Mouse (Mus musculus): ENCODE data around the gene Lix1. TPM values are rescaled to one million over a fixed set of nuclear protein-coding genes. Genes with fewer than 3 reads are reported as not detected.

Gene Lix1
- total RNA-seq, 1 experiment from 2014 or later: not detected

GRCm38 (mm10) chr17:17408720-17409478 lies 6.4 kb downstream of the Lix1 start:
- no peak for ATAC-seq (replicated peaks; ENCODE audit: insufficient number of reproducible peaks, low FRiP score, low TSS enrichment, poor library complexity, severe bottlenecking)

GRCm38 (mm10) chr17:17409601-17410000 lies 7.1 kb downstream of the Lix1 start:
- no peak for ATAC-seq (replicated peaks; ENCODE audit: insufficient number of reproducible peaks, low FRiP score, low TSS enrichment, poor library complexity, severe bottlenecking)

GRCm38 (mm10) chr17:17411443-17411842 lies 9.0 kb downstream of the Lix1 start:
- ATAC-seq (replicated peaks; ENCODE audit: insufficient number of reproducible peaks, low FRiP score, low TSS enrichment, poor library complexity, severe bottlenecking): no peak

GRCm38 (mm10) chr17:17412176-17412575 lies 9.7 kb downstream of the Lix1 start:
- no peak for ATAC-seq (replicated peaks; ENCODE audit: insufficient number of reproducible peaks, low FRiP score, low TSS enrichment, poor library complexity, severe bottlenecking)

- ATAC-seq (replicated peaks; ENCODE audit: insufficient number of reproducible peaks, low FRiP score, low TSS enrichment, poor library complexity, severe bottlenecking): no peak
These were observed 11.7 kb downstream of the Lix1 start for GRCm38 (mm10) chr17:17414206-17414605.

- no peak for ATAC-seq (replicated peaks; ENCODE audit: insufficient number of reproducible peaks, low FRiP score, low TSS enrichment, poor library complexity, severe bottlenecking)
These were observed 22.3 kb downstream of the Lix1 start for GRCm38 (mm10) chr17:17424609-17425307.

- no peak for ATAC-seq (replicated peaks; ENCODE audit: insufficient number of reproducible peaks, low FRiP score, low TSS enrichment, poor library complexity, severe bottlenecking)
These were observed 22.9 kb downstream of the Lix1 start for GRCm38 (mm10) chr17:17425308-17425813.

GRCm38 (mm10) chr17:17425906-17426305 lies 23.4 kb downstream of the Lix1 start:
- no peak for ATAC-seq (replicated peaks; ENCODE audit: insufficient number of reproducible peaks, low FRiP score, low TSS enrichment, poor library complexity, severe bottlenecking)

GRCm38 (mm10) chr17:17428888-17429287 lies 26.4 kb downstream of the Lix1 start:
- no peak for ATAC-seq (replicated peaks; ENCODE audit: insufficient number of reproducible peaks, low FRiP score, low TSS enrichment, poor library complexity, severe bottlenecking)

- ATAC-seq (replicated peaks; ENCODE audit: insufficient number of reproducible peaks, low FRiP score, low TSS enrichment, poor library complexity, severe bottlenecking): no peak
These were observed 31.2 kb downstream of the Lix1 start for GRCm38 (mm10) chr17:17433679-17434078.

GRCm38 (mm10) chr17:17438576-17439191 lies 36.2 kb downstream of the Lix1 start:
- no peak for ATAC-seq (replicated peaks; ENCODE audit: insufficient number of reproducible peaks, low FRiP score, low TSS enrichment, poor library complexity, severe bottlenecking)

- no peak for ATAC-seq (replicated peaks; ENCODE audit: insufficient number of reproducible peaks, low FRiP score, low TSS enrichment, poor library complexity, severe bottlenecking)
These were observed 39.5 kb downstream of the Lix1 start for GRCm38 (mm10) chr17:17441876-17442498.

GRCm38 (mm10) chr17:17444297-17444886 lies 41.9 kb downstream of the Lix1 start:
- ATAC-seq (replicated peaks; ENCODE audit: insufficient number of reproducible peaks, low FRiP score, low TSS enrichment, poor library complexity, severe bottlenecking): no peak

- ATAC-seq (replicated peaks; ENCODE audit: insufficient number of reproducible peaks, low FRiP score, low TSS enrichment, poor library complexity, severe bottlenecking): no peak
These were observed 44.2 kb downstream of the Lix1 start for GRCm38 (mm10) chr17:17446683-17447082.

- no peak for ATAC-seq (replicated peaks; ENCODE audit: insufficient number of reproducible peaks, low FRiP score, low TSS enrichment, poor library complexity, severe bottlenecking)
These were observed 45.3 kb downstream of the Lix1 start for GRCm38 (mm10) chr17:17447821-17448220.

GRCm38 (mm10) chr17:17448737-17449440 lies 46.4 kb downstream of the Lix1 start:
- ATAC-seq (replicated peaks; ENCODE audit: insufficient number of reproducible peaks, low FRiP score, low TSS enrichment, poor library complexity, severe bottlenecking): peak; percentile 35; the same call in 1 of the 2 replicates

GRCm38 (mm10) chr17:17449441-17449770 lies 46.9 kb downstream of the Lix1 start:
- no peak for ATAC-seq (replicated peaks; ENCODE audit: insufficient number of reproducible peaks, low FRiP score, low TSS enrichment, poor library complexity, severe bottlenecking)

- ATAC-seq (replicated peaks; ENCODE audit: insufficient number of reproducible peaks, low FRiP score, low TSS enrichment, poor library complexity, severe bottlenecking): no peak
These were observed 48.6 kb downstream of the Lix1 start for GRCm38 (mm10) chr17:17451102-17451501.

Measured in monocyte, adult 5-6 weeks (primary cell).